In genomic region chr6:135324111-135324510, GRCm38 (mm10) we compare ENCODE assay signal across 15 mouse cellular contexts. TPM values are rescaled to one million over a fixed set of nuclear protein-coding genes. Genes with fewer than 3 reads are reported as not detected.
DNase-seq lines count a peak whose midpoint lies in the region; ATAC-seq lines count a peak whose summit lies in the region.
"Had no signal": no experiment of that assay in that cellular context is flagged by ENCODE, and none has a peak within 500 bp of the region (broad histone marks: within the 10 kb centered on the region; RNA-seq: fewer than 3 reads in every experiment).

No protein-coding gene starts in this region.

- H3K4me3 ChIP-seq in lung, embryonic 15.5 days: no peak overlapping the region
- no peak overlapping the region for H3K4me3 ChIP-seq in liver, embryonic 12.5 days
- no peak overlapping the region for H3K4me3 ChIP-seq in heart, embryonic 11.5 days (ENCODE audit: low read depth, low read length)
- H3K4me3 ChIP-seq in forebrain, embryonic 11.5 days (ENCODE audit: low read depth, low read length): no peak overlapping the region
- H3K4me3 ChIP-seq: heart, embryonic 12.5 days; limb, embryonic 13.5 days; midbrain, embryonic 15.5 days had no signal

- 42% methylated on average over 3 of the region's 3 CpGs for WGBS in lung, embryonic 15.5 days
- WGBS in liver, embryonic 12.5 days (ENCODE audit: insufficient replicate concordance): 21% methylated on average over 3 of the region's 3 CpGs
- WGBS in heart, embryonic 11.5 days (ENCODE audit: insufficient replicate concordance): 43% methylated on average over 3 of the region's 3 CpGs
- WGBS in forebrain, embryonic 11.5 days: 76% methylated on average over 3 of the region's 3 CpGs

- no peak overlapping the region for H3K4me2 ChIP-seq in lung, embryonic 15.5 days
- H3K4me2 ChIP-seq in liver, embryonic 12.5 days: no peak overlapping the region
- no peak overlapping the region for H3K4me2 ChIP-seq in heart, embryonic 11.5 days
- H3K4me2 ChIP-seq in forebrain, embryonic 11.5 days (ENCODE audit: low read depth, low read length, severe bottlenecking): no peak overlapping the region
- H3K4me2 ChIP-seq: heart, embryonic 12.5 days; midbrain, embryonic 15.5 days had no signal

- no peaks in the 10 kb centered on the region for H3K36me3 ChIP-seq in lung, embryonic 15.5 days
- H3K36me3 ChIP-seq in liver, embryonic 12.5 days: no peaks in the 10 kb centered on the region
- H3K36me3 ChIP-seq in heart, embryonic 11.5 days (ENCODE audit: control insufficient read depth, insufficient read depth, low read length): no peaks in the 10 kb centered on the region
- H3K36me3 ChIP-seq in forebrain, embryonic 11.5 days (ENCODE audit: control insufficient read depth, insufficient read depth, low read length): no peaks in the 10 kb centered on the region
- H3K36me3 ChIP-seq: heart, embryonic 12.5 days; limb, embryonic 13.5 days; midbrain, embryonic 15.5 days had no signal

- no peak overlapping the region for H3K9ac ChIP-seq in lung, embryonic 15.5 days
- H3K9ac ChIP-seq in liver, embryonic 12.5 days: no peak overlapping the region
- no peak overlapping the region for H3K9ac ChIP-seq in heart, embryonic 11.5 days (ENCODE audit: low read depth, low read length)
- no peak overlapping the region for H3K9ac ChIP-seq in forebrain, embryonic 11.5 days (ENCODE audit: low read length)
- H3K9ac ChIP-seq: forebrain, postnatal 0 days; heart, embryonic 12.5 days; limb, embryonic 13.5 days; liver, postnatal 0 days; midbrain, embryonic 15.5 days had no signal

- H3K27ac ChIP-seq in lung, embryonic 15.5 days: peak overlapping the region; percentile 94
- H3K27ac ChIP-seq in liver, embryonic 12.5 days: no peak overlapping the region
- H3K27ac ChIP-seq in heart, embryonic 11.5 days (ENCODE audit: low read depth, low read length): no peak overlapping the region
- no peak overlapping the region for H3K27ac ChIP-seq in forebrain, embryonic 11.5 days (ENCODE audit: low read depth, low read length)
- H3K27ac ChIP-seq: midbrain, embryonic 15.5 days had no signal

- H3K4me1 ChIP-seq in lung, embryonic 15.5 days: peaks cover 57% of the 10 kb centered on the region
- H3K4me1 ChIP-seq in liver, embryonic 12.5 days: peaks cover 20% of the 10 kb centered on the region; the same call in 1 of the 2 replicates
- H3K4me1 ChIP-seq in heart, embryonic 11.5 days (ENCODE audit: control insufficient read depth, insufficient read depth, low read length): peaks cover 10% of the 10 kb centered on the region; the same call in 1 of the 2 replicates
- H3K4me1 ChIP-seq in forebrain, embryonic 11.5 days (replicated peaks; ENCODE audit: control insufficient read depth, insufficient read depth, low read length): no peaks in the 10 kb centered on the region

- ATAC-seq in lung, embryonic 15.5 days (ENCODE audit: borderline replicate concordance, extremely low read depth, low FRiP score, low TSS enrichment): no peak
- ATAC-seq in inflammation-experienced regulatory T-cells, adult 6 months: peak; percentile 9
- ATAC-seq in liver, embryonic 12.5 days: no peak
- no peak for ATAC-seq in heart, embryonic 11.5 days (replicated peaks; ENCODE audit: insufficient number of reproducible peaks, low FRiP score, low TSS enrichment)
- no peak for ATAC-seq in forebrain, embryonic 11.5 days (replicated peaks; ENCODE audit: low FRiP score)
- ATAC-seq: midbrain, embryonic 15.5 days had no signal

- no peaks in the 10 kb centered on the region; the same call in 1 of the 2 replicates for H3K27me3 ChIP-seq in lung, embryonic 15.5 days
- H3K27me3 ChIP-seq in liver, embryonic 12.5 days (replicated peaks): peaks cover 17% of the 10 kb centered on the region
- no peaks in the 10 kb centered on the region for H3K27me3 ChIP-seq in heart, embryonic 11.5 days (ENCODE audit: control insufficient read depth, insufficient read depth, low read length)
- no peaks in the 10 kb centered on the region for H3K27me3 ChIP-seq in forebrain, embryonic 11.5 days (ENCODE audit: control insufficient read depth, insufficient read depth, low read length)
- H3K27me3 ChIP-seq: heart, embryonic 12.5 days; limb, embryonic 13.5 days; midbrain, embryonic 15.5 days had no signal

- no peaks in the 10 kb centered on the region for H3K9me3 ChIP-seq in lung, embryonic 15.5 days
- H3K9me3 ChIP-seq in liver, embryonic 12.5 days (replicated peaks): no peaks in the 10 kb centered on the region
- H3K9me3 ChIP-seq in heart, embryonic 11.5 days (replicated peaks; ENCODE audit: control insufficient read depth, low read length): no peaks in the 10 kb centered on the region
- H3K9me3 ChIP-seq in forebrain, embryonic 11.5 days (ENCODE audit: control insufficient read depth, low read length): no peaks in the 10 kb centered on the region
- H3K9me3 ChIP-seq: heart, embryonic 12.5 days; limb, embryonic 13.5 days; midbrain, embryonic 15.5 days had no signal

- no peak for DNase-seq in lung, adult 18-20 months
- DNase-seq in CD4-positive, CD25-positive, alpha-beta regulatory T cell, adult 2 months (ENCODE audit: low read depth, low spot score): peak; percentile 10
- DNase-seq in thymus, postnatal 14 days: peak; percentile 25
- DNase-seq in forebrain, embryonic 11.5 days (ENCODE audit: low spot score): no peak
- DNase-seq: gastrocnemius, postnatal 14 days had no signal

RNA-seq across cellular contexts. Expression of gene Pbp2, which starts 13.9 kb away (rescaled TPM):
- polyA plus RNA-seq in lung, embryonic 15.5 days (2015; fragmentation: Nextera tagmentation; extraction: Ambion mirVana): 0.22 and 0.36 TPM in 2 replicates
- not detected for polyA plus RNA-seq in inflammation-experienced regulatory T-cells, adult 6 months (2017; shearing (Covaris generic))
- polyA plus RNA-seq in liver, embryonic 12.5 days (2016; fragmentation: Nextera tagmentation; extraction: Ambion mirVana): not detected in 2 replicates
- not detected in 2 replicates for polyA plus RNA-seq in heart, embryonic 11.5 days (2014; fragmentation: Nextera tagmentation; extraction: Ambion mirVana)
- not detected in 2 replicates for polyA plus RNA-seq in forebrain, embryonic 11.5 days (2014; fragmentation: Nextera tagmentation; extraction: Ambion mirVana)
- polyA plus RNA-seq: adrenal gland, adult 2 months; forebrain, postnatal 0 days; heart, embryonic 12.5 days; liver, postnatal 0 days; midbrain, embryonic 15.5 days had no signal

RNA-seq across cellular contexts. Expression of gene Emp1, which starts 38.2 kb away (rescaled TPM):
- 90.4 and 94.2 TPM in 2 replicates for polyA plus RNA-seq in lung, embryonic 15.5 days (2015; fragmentation: Nextera tagmentation; extraction: Ambion mirVana)
- 10 to 100 TPM in 2 of 3 experiments, 1 to 10 TPM in 1; 7.0 to 16.4 (median 12.2) TPM for polyA plus RNA-seq in inflammation-experienced regulatory T-cells, adult 6 months (2017; shearing (Covaris generic))
- 0.74 and 0.99 TPM in 2 replicates for polyA plus RNA-seq in liver, embryonic 12.5 days (2016; fragmentation: Nextera tagmentation; extraction: Ambion mirVana)
- polyA plus RNA-seq in heart, embryonic 11.5 days (2014; fragmentation: Nextera tagmentation; extraction: Ambion mirVana): 7.7 and 10.0 TPM in 2 replicates
- polyA plus RNA-seq in forebrain, embryonic 11.5 days (2014; fragmentation: Nextera tagmentation; extraction: Ambion mirVana): 2.4 and 3.2 TPM in 2 replicates

Comparison
In these comparisons a context has a peak if more than half of its experiments do, and no peak if none do; other contexts are left out.
1. DNase-seq: peak in CD4-positive, CD25-positive, alpha-beta regulatory T cell, adult 2 months (single experiment) and thymus, postnatal 14 days (single experiment); none in lung, adult 18-20 months (0 of 2) and forebrain, embryonic 11.5 days (single experiment).